Mouse (Mus musculus): ENCODE data around the gene Scamp3. TPM values are rescaled to one million over a fixed set of nuclear protein-coding genes. Genes with fewer than 3 reads are reported as not detected.
"Not testable (repeated sequence)": the region's sequence is repeated elsewhere in the genome, so short reads cannot be mapped to it uniquely, and the experiment has no call there.

The Scamp3 gene
- polyA plus RNA-seq, 1 experiment from 2014 or later = 90.5 TPM

- Histone ChIP-seq H3K27me3 (replicated peaks; ENCODE audit: control insufficient read depth, insufficient read depth, low read length) (no peaks in the 10 kb centered on the region), H3K36me3 (ENCODE audit: control insufficient read depth, insufficient read depth, low read length) (no peaks in the 10 kb centered on the region), H3K4me3 (ENCODE audit: low read depth, low read length) (peak overlapping the region; percentile 73), H3K4me2 (ENCODE audit: low read length) (peak overlapping the region; percentile 95), H3K9ac (ENCODE audit: low read length) (peak overlapping the region; percentile 81), H3K4me1 (ENCODE audit: control insufficient read depth, insufficient read depth, low read length) (peaks cover 11% of the 10 kb centered on the region; the same call in 1 of the 2 replicates), H3K27ac (ENCODE audit: low read depth, low read length) (no peak overlapping the region), H3K9me3 (replicated peaks; ENCODE audit: control insufficient read depth, low read length) (no peaks in the 10 kb centered on the region)
- DNase-seq (ENCODE audit: low spot score) = peak; percentile 23
- 1% methylated on average over 13 of the region's 13 CpGs for WGBS
- ATAC-seq = peak; percentile 13; the same call in 1 of the 2 replicates
These were observed 18.1 kb upstream of the Scamp3 start for GRCm38 (mm10) chr3:89159211-89159610.

GRCm38 (mm10) chr3:89159616-89160344 is 17.5 kb upstream of the Scamp3 start, which contains the start of gene Hcn3:
TSS of gene Hcn3 (minus strand) at chr3:89160196.
- peak; percentile 86 for ATAC-seq
- peak within 1 kb of the TSS; percentile 73 for H3K4me3 ChIP-seq (ENCODE audit: low read depth, low read length)
- DNase-seq (ENCODE audit: low spot score) = peak; percentile 88
- H3K27ac ChIP-seq (ENCODE audit: low read depth, low read length) = no peak within 1 kb of the TSS
- H3K36me3 ChIP-seq (ENCODE audit: control insufficient read depth, insufficient read depth, low read length) = no peaks in the 10 kb centered on the region
- peaks cover 11% of the 10 kb centered on the region; the same call in 1 of the 2 replicates for H3K4me1 ChIP-seq (ENCODE audit: control insufficient read depth, insufficient read depth, low read length)
- WGBS = under 1% methylated on average over 50 of the region's 66 CpGs
- H3K27me3 ChIP-seq (replicated peaks; ENCODE audit: control insufficient read depth, insufficient read depth, low read length) = no peaks in the 10 kb centered on the region
- peak within 1 kb of the TSS; percentile 95 for H3K4me2 ChIP-seq (ENCODE audit: low read length)
- peak within 1 kb of the TSS; percentile 81 for H3K9ac ChIP-seq (ENCODE audit: low read length)
- H3K9me3 ChIP-seq (replicated peaks; ENCODE audit: control insufficient read depth, low read length) = no peaks in the 10 kb centered on the region

GRCm38 (mm10) chr3:89161207-89161606 is 16.1 kb upstream of the Scamp3 start:
- H3K27me3 ChIP-seq (replicated peaks; ENCODE audit: control insufficient read depth, insufficient read depth, low read length); H3K4me3 ChIP-seq (ENCODE audit: low read depth, low read length); H3K9ac ChIP-seq (ENCODE audit: low read length); DNase-seq (ENCODE audit: low spot score); H3K27ac ChIP-seq (ENCODE audit: low read depth, low read length); H3K4me2 ChIP-seq (ENCODE audit: low read length); H3K36me3 ChIP-seq (ENCODE audit: control insufficient read depth, insufficient read depth, low read length); ATAC-seq; H3K9me3 ChIP-seq (replicated peaks; ENCODE audit: control insufficient read depth, low read length): not testable (repeated sequence)
- peaks cover 18% of the 10 kb centered on the region; the same call in 1 of the 2 replicates for H3K4me1 ChIP-seq (ENCODE audit: control insufficient read depth, insufficient read depth, low read length)

- no peak overlapping the region for H3K4me2 ChIP-seq (ENCODE audit: low read length)
- no peak overlapping the region for H3K9ac ChIP-seq (ENCODE audit: low read length)
- no peak overlapping the region for H3K27ac ChIP-seq (ENCODE audit: low read depth, low read length)
- no peak overlapping the region for H3K4me3 ChIP-seq (ENCODE audit: low read depth, low read length)
- H3K27me3 ChIP-seq (replicated peaks; ENCODE audit: control insufficient read depth, insufficient read depth, low read length) = no peaks in the 10 kb centered on the region
- no peaks in the 10 kb centered on the region for H3K9me3 ChIP-seq (replicated peaks; ENCODE audit: control insufficient read depth, low read length)
- peaks cover 23% of the 10 kb centered on the region for H3K4me1 ChIP-seq (ENCODE audit: control insufficient read depth, insufficient read depth, low read length)
- H3K36me3 ChIP-seq (ENCODE audit: control insufficient read depth, insufficient read depth, low read length) = peaks cover 6% of the 10 kb centered on the region
- 86% methylated on average over 4 of the region's 4 CpGs for WGBS
- DNase-seq (ENCODE audit: low spot score) (no peak), ATAC-seq (no peak)
These were observed 15.5 kb upstream of the Scamp3 start for GRCm38 (mm10) chr3:89161786-89162185.

GRCm38 (mm10) chr3:89163123-89163522 is 14.2 kb upstream of the Scamp3 start:
- WGBS = 83% methylated on average over 1 of the region's 1 CpGs
- Histone ChIP-seq H3K9ac (ENCODE audit: low read length) (no peak overlapping the region), H3K4me3 (ENCODE audit: low read depth, low read length) (no peak overlapping the region), H3K27me3 (replicated peaks; ENCODE audit: control insufficient read depth, insufficient read depth, low read length) (no peaks in the 10 kb centered on the region), H3K4me1 (ENCODE audit: control insufficient read depth, insufficient read depth, low read length) (peaks cover 20% of the 10 kb centered on the region), H3K4me2 (ENCODE audit: low read length) (no peak overlapping the region), H3K36me3 (ENCODE audit: control insufficient read depth, insufficient read depth, low read length) (peaks cover 18% of the 10 kb centered on the region), H3K27ac (ENCODE audit: low read depth, low read length) (no peak overlapping the region), H3K9me3 (replicated peaks; ENCODE audit: control insufficient read depth, low read length) (no peaks in the 10 kb centered on the region)
- DNase-seq (ENCODE audit: low spot score) (no peak), ATAC-seq (no peak)

- H3K27ac ChIP-seq (ENCODE audit: low read depth, low read length) = no peak overlapping the region
- peak overlapping the region; percentile 97 for H3K9ac ChIP-seq (ENCODE audit: low read length)
These were observed 13.5 kb upstream of the Scamp3 start for GRCm38 (mm10) chr3:89163643-89164245.

GRCm38 (mm10) chr3:89164506-89165267 is 12.6 kb upstream of the Scamp3 start, which contains the start of gene Clk2:
TSS of gene Clk2 (plus strand) at chr3:89164795.
- peak within 1 kb of the TSS; percentile 93 for H3K27ac ChIP-seq (ENCODE audit: low read depth, low read length)
- no peaks in the 10 kb centered on the region for H3K27me3 ChIP-seq (replicated peaks; ENCODE audit: control insufficient read depth, insufficient read depth, low read length)
- H3K36me3 ChIP-seq (ENCODE audit: control insufficient read depth, insufficient read depth, low read length) = peaks cover 34% of the 10 kb centered on the region
- DNase-seq (ENCODE audit: low spot score) (peak; percentile 96), ATAC-seq (peak; percentile 96)
- peaks cover 15% of the 10 kb centered on the region for H3K4me1 ChIP-seq (ENCODE audit: control insufficient read depth, insufficient read depth, low read length)
- peak within 1 kb of the TSS; percentile 97 for H3K9ac ChIP-seq (ENCODE audit: low read length)
- H3K4me2 ChIP-seq (ENCODE audit: low read length) = peak within 1 kb of the TSS; percentile 79
- WGBS = 1% methylated on average over 70 of the region's 79 CpGs
- H3K4me3 ChIP-seq (ENCODE audit: low read depth, low read length) = peak within 1 kb of the TSS; percentile 83
- H3K9me3 ChIP-seq (replicated peaks; ENCODE audit: control insufficient read depth, low read length) = no peaks in the 10 kb centered on the region

More at GRCm38 (mm10) chr3:89163643-89164245, 13.5 kb upstream of the Scamp3 start:
- Histone ChIP-seq H3K4me1 (ENCODE audit: control insufficient read depth, insufficient read depth, low read length) (peaks cover 18% of the 10 kb centered on the region), H3K36me3 (ENCODE audit: control insufficient read depth, insufficient read depth, low read length) (peaks cover 24% of the 10 kb centered on the region), H3K4me2 (ENCODE audit: low read length) (peak overlapping the region; percentile 79), H3K9me3 (replicated peaks; ENCODE audit: control insufficient read depth, low read length) (no peaks in the 10 kb centered on the region), H3K4me3 (ENCODE audit: low read depth, low read length) (peak overlapping the region; percentile 83), H3K27me3 (replicated peaks; ENCODE audit: control insufficient read depth, insufficient read depth, low read length) (no peaks in the 10 kb centered on the region)
- DNase-seq (ENCODE audit: low spot score) = no peak
- ATAC-seq = no peak
- 77% methylated on average over 5 of the region's 5 CpGs for WGBS

GRCm38 (mm10) chr3:89165268-89165870 is 11.9 kb upstream of the Scamp3 start:
- no peaks in the 10 kb centered on the region for H3K27me3 ChIP-seq (replicated peaks; ENCODE audit: control insufficient read depth, insufficient read depth, low read length)
- H3K4me2 ChIP-seq (ENCODE audit: low read length) = peak overlapping the region; percentile 79
- peak overlapping the region; percentile 97 for H3K9ac ChIP-seq (ENCODE audit: low read length)
- peaks cover 41% of the 10 kb centered on the region for H3K36me3 ChIP-seq (ENCODE audit: control insufficient read depth, insufficient read depth, low read length)
- H3K4me3 ChIP-seq (ENCODE audit: low read depth, low read length) = peak overlapping the region; percentile 83
- DNase-seq (ENCODE audit: low spot score) (no peak), ATAC-seq (no peak)
- WGBS = 27% methylated on average over 12 of the region's 12 CpGs
- H3K27ac ChIP-seq (ENCODE audit: low read depth, low read length) = peak overlapping the region; percentile 93
- no peaks in the 10 kb centered on the region for H3K9me3 ChIP-seq (replicated peaks; ENCODE audit: control insufficient read depth, low read length)
- peaks cover 15% of the 10 kb centered on the region for H3K4me1 ChIP-seq (ENCODE audit: control insufficient read depth, insufficient read depth, low read length)
